Mouse (Mus musculus): Measurements from ENCODE around the gene Pmis2.

GRCm38 (mm10) chr7:30698101-30698500, 26.7 kb upstream of the Pmis2 start:
- TF ChIP-seq CTCF (IDR thresholded peaks at IDR 0.05) (no peak), EP300 (IDR thresholded peaks at IDR 0.05) (no peak)

Measured in lung, postnatal 0 days (tissue).